Mouse (Mus musculus): ENCODE measurements around the gene Ccdc9.

GRCm38 (mm10) chr7:16310521-16311452 lies 24.2 kb upstream of the Ccdc9 start:
- TF ChIP-seq CTCF (IDR thresholded peaks at IDR 0.05; ENCODE audit: control insufficient read depth, insufficient read depth, insufficient read length) (no peak), CEBPB (IDR thresholded peaks at IDR 0.05; ENCODE audit: low read depth) (no peak), MAX (IDR thresholded peaks at IDR 0.05) (no peak), MYOG (IDR thresholded peaks at IDR 0.05; ENCODE audit: control insufficient read depth, extremely low read depth, insufficient read length) (no peak)
